Mouse (Mus musculus): ENCODE measurements at regions not wholly inside any gene's neighbourhood (a gene's known extent, or its start where the extent isn't known, plus 50 kb on each side); places are given as distances from the start of the nearest gene placed in this dataset.
A peak's percentile ranks its signal among the peaks of the same experiment; 100 is the strongest.

GRCm38 (mm10) chr1:169313241-169313640 lies 218.0 kb downstream of the Nuf2 start:
- no peak for TF ChIP-seq CTCF (IDR thresholded peaks at IDR 0.05)
- ATAC-seq (ENCODE audit: low FRiP score) (no peak), DNase-seq (ENCODE audit: low spot score) (no peak)
- H3K36me3 ChIP-seq (ENCODE audit: insufficient read depth, low read length), result no peaks in the 10 kb centered on the region
- H3K4me3 ChIP-seq (ENCODE audit: low read depth, low read length), result no peak overlapping the region
- WGBS, result 60% methylated on average over 8 of the region's 8 CpGs
- no peak overlapping the region for H3K27ac ChIP-seq (ENCODE audit: low read depth, low read length)
- no peak overlapping the region for H3K4me2 ChIP-seq (ENCODE audit: low read depth, low read length, poor library complexity, severe bottlenecking)
- no peaks in the 10 kb centered on the region for H3K9me3 ChIP-seq (ENCODE audit: low read length)
- no peaks in the 10 kb centered on the region for H3K27me3 ChIP-seq (ENCODE audit: insufficient read depth, low read length)
- H3K4me1 ChIP-seq (ENCODE audit: insufficient read depth, low read length), result no peaks in the 10 kb centered on the region
- H3K9ac ChIP-seq (replicated peaks; ENCODE audit: low read length, poor library complexity, severe bottlenecking), result no peak overlapping the region

DNA sequence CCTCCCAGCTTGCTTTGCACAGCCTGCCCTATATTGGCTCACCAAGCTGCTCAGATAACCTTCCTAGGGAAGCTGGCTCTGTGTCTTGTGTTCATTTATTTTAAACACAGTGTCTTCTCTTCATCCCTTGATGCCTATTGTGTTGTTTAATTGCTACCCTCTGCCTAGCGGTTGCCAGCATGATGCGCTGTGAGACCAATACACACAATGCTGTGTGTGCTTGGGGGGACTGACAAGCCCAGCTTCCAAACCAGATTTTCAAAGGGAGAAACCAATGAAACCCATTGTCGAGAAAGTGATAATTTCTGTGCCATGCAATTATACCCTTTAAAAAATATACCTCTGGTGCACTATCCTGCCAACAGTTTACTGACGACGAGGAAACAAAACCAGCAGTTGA lies 247.8 kb downstream of the Nuf2 start:
- Histone ChIP-seq H3K9me3 (ENCODE audit: low read length) (no peaks in the 10 kb centered on the region), H3K4me1 (ENCODE audit: insufficient read depth, low read length) (no peaks in the 10 kb centered on the region), H3K4me3 (ENCODE audit: low read depth, low read length) (no peak overlapping the region), H3K4me2 (ENCODE audit: low read depth, low read length, poor library complexity, severe bottlenecking) (no peak overlapping the region), H3K36me3 (ENCODE audit: insufficient read depth, low read length) (no peaks in the 10 kb centered on the region), H3K27ac (ENCODE audit: low read depth, low read length) (no peak overlapping the region), H3K27me3 (ENCODE audit: insufficient read depth, low read length) (no peaks in the 10 kb centered on the region), H3K9ac (replicated peaks; ENCODE audit: low read length, poor library complexity, severe bottlenecking) (no peak overlapping the region)
- no peak for TF ChIP-seq CTCF (IDR thresholded peaks at IDR 0.05)
- ATAC-seq (ENCODE audit: low FRiP score), result no peak
- no peak for DNase-seq (ENCODE audit: low spot score)
- 95% methylated on average over 5 of the region's 5 CpGs for WGBS

DNA sequence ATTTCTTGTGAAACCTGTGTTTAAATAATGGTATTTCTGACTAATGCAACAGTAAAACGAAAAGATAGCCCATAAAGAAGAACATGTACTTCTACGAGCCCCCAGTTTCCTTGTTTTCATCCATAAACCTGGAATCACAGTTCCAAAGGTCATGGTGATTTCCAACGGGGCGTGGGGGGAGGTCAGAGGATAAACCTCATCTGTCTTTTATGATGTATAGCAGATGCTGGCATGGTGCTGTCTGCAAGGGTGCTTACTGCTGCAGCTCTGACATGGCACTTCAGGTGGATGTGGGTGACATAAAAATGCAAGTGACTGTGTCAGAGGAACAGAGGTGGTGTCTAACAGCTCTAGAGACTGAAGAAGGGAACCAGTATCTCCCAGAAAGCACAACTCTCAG lies 260.5 kb downstream of the Nuf2 start:
- TF ChIP-seq CTCF (IDR thresholded peaks at IDR 0.05), result no peak
- no peak overlapping the region for H3K9ac ChIP-seq (replicated peaks; ENCODE audit: low read length, poor library complexity, severe bottlenecking)
- H3K36me3 ChIP-seq (ENCODE audit: insufficient read depth, low read length), result no peaks in the 10 kb centered on the region
- 79% methylated on average over 4 of the region's 4 CpGs for WGBS
- H3K4me3 ChIP-seq (ENCODE audit: low read depth, low read length), result no peak overlapping the region
- no peak overlapping the region for H3K4me2 ChIP-seq (ENCODE audit: low read depth, low read length, poor library complexity, severe bottlenecking)
- no peak overlapping the region for H3K27ac ChIP-seq (ENCODE audit: low read depth, low read length)
- H3K9me3 ChIP-seq (ENCODE audit: low read length), result no peaks in the 10 kb centered on the region
- no peaks in the 10 kb centered on the region for H3K27me3 ChIP-seq (ENCODE audit: insufficient read depth, low read length)
- ATAC-seq (ENCODE audit: low FRiP score) (no peak), DNase-seq (ENCODE audit: low spot score) (no peak)
- H3K4me1 ChIP-seq (ENCODE audit: insufficient read depth, low read length), result no peaks in the 10 kb centered on the region

DNA sequence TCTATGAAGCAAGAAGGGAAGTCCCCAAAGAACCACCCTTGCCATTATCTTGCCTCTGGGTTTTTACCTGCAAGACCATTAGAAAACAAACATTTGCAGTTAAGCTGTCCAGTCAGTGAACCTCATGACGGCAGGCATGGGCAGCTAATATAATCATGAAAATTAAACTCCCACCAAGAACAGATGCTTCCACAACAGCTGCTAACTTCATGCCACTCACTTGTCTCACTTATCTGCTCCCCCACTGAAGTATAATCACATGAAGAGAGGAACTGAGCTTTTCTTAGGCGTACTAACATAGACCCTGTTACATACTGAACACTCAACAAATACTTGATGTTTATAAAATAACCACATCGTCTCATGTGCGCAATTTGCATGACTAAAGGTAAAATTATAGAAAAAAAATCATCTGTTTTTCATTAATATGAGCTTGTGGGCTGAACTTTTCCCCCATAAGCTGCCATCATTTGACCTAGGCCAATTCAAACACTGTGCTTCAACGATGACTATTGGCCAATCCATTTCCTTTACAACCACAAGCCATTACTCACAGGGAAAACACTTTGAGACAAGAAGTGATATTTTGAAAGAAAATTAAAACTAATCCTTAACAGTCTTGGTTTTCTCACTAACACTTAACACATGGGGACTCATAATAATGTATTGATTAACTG lies 267.1 kb downstream of the Nuf2 start:
- Histone ChIP-seq H3K4me2 (ENCODE audit: low read depth, low read length, poor library complexity, severe bottlenecking) (no peak overlapping the region), H3K4me1 (ENCODE audit: insufficient read depth, low read length) (no peaks in the 10 kb centered on the region), H3K9ac (replicated peaks; ENCODE audit: low read length, poor library complexity, severe bottlenecking) (no peak overlapping the region), H3K4me3 (ENCODE audit: low read depth, low read length) (no peak overlapping the region), H3K27ac (ENCODE audit: low read depth, low read length) (no peak overlapping the region), H3K36me3 (ENCODE audit: insufficient read depth, low read length) (no peaks in the 10 kb centered on the region), H3K9me3 (ENCODE audit: low read length) (no peaks in the 10 kb centered on the region), H3K27me3 (ENCODE audit: insufficient read depth, low read length) (no peaks in the 10 kb centered on the region)
- ATAC-seq (ENCODE audit: low FRiP score) (no peak), DNase-seq (ENCODE audit: low spot score) (no peak)
- 88% methylated on average over 5 of the region's 5 CpGs for WGBS
- TF ChIP-seq CTCF (IDR thresholded peaks at IDR 0.05), result no peak

DNA sequence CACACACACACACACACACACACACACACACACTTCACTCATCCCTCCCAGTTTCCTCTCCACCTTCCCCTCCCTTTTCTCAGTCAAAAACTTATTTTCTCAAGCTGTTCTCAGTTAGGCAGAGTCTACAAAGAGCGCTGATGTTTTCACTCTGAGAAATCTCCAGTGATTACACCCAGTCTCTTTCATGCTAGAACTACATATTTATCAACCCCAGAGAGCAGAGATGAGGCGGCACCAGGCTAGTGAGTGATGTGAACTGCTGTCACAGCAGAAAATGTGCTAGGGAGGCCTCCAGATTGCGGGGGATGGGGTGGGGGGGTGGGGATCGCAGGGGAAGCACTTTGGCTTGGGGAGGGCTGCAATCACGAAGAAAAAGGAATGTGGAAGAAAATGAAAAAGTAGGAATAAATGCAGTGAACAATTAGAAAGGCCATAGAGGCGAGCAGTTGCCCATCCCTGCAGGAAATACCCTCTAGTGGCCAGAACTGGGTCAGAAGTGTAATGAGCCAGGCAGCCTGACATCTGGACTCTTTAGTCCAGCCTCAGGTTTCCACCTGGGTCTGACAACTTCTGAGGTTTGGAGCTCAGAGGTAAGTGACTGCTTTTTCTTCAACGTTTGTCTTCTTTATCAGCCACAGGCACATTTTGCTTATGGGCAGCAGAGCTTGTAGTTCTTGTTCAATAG lies 276.9 kb downstream of the Nuf2 start:
- WGBS, result 54% methylated on average over 7 of the region's 7 CpGs
- Histone ChIP-seq H3K4me1 (ENCODE audit: insufficient read depth, low read length) (no peaks in the 10 kb centered on the region), H3K9me3 (ENCODE audit: low read length) (no peaks in the 10 kb centered on the region), H3K27me3 (ENCODE audit: insufficient read depth, low read length) (no peaks in the 10 kb centered on the region), H3K9ac (replicated peaks; ENCODE audit: low read length, poor library complexity, severe bottlenecking) (no peak overlapping the region), H3K4me2 (ENCODE audit: low read depth, low read length, poor library complexity, severe bottlenecking) (no peak overlapping the region), H3K4me3 (ENCODE audit: low read depth, low read length) (no peak overlapping the region), H3K27ac (ENCODE audit: low read depth, low read length) (no peak overlapping the region), H3K36me3 (ENCODE audit: insufficient read depth, low read length) (no peaks in the 10 kb centered on the region)
- TF ChIP-seq CTCF (IDR thresholded peaks at IDR 0.05), result peak; percentile 44
- DNase-seq (ENCODE audit: low spot score) (peak; percentile 21), ATAC-seq (ENCODE audit: low FRiP score) (no peak)

GRCm38 (mm10) chr1:169252189-169252588 lies 279.1 kb downstream of the Nuf2 start:
- TF ChIP-seq CTCF (IDR thresholded peaks at IDR 0.05), result no peak
- Histone ChIP-seq H3K27me3 (ENCODE audit: insufficient read depth, low read length) (no peaks in the 10 kb centered on the region), H3K27ac (ENCODE audit: low read depth, low read length) (no peak overlapping the region), H3K36me3 (ENCODE audit: insufficient read depth, low read length) (no peaks in the 10 kb centered on the region), H3K9me3 (ENCODE audit: low read length) (no peaks in the 10 kb centered on the region), H3K4me3 (ENCODE audit: low read depth, low read length) (no peak overlapping the region), H3K9ac (replicated peaks; ENCODE audit: low read length, poor library complexity, severe bottlenecking) (no peak overlapping the region), H3K4me1 (ENCODE audit: insufficient read depth, low read length) (no peaks in the 10 kb centered on the region), H3K4me2 (ENCODE audit: low read depth, low read length, poor library complexity, severe bottlenecking) (no peak overlapping the region)
- DNase-seq (ENCODE audit: low spot score), result peak; percentile 5
- 73% methylated on average over 2 of the region's 2 CpGs for WGBS
- no peak for ATAC-seq (ENCODE audit: low FRiP score)
